Mouse (Mus musculus) limb, embryonic 14.5 days (tissue): Measurements from ENCODE around the gene Batf. TPM values are rescaled to one million over a fixed set of nuclear protein-coding genes. Genes with fewer than 3 reads are reported as not detected.

Source experiments
- ATAC-seq: fragments of 200-750 bp; cut with Nextera tagmentation; 2 replicates; pipeline ENCODE4 v1.8.0; 2017; ENCODE audit warnings: low read depth, moderate number of reproducible peaks, moderate TSS enrichment; ENCODE audit not compliant: low FRiP score
- DNase-seq: peaks from one replicate; pipeline ENCODE4 v3.0.0-alpha.2; 2015; ENCODE audit warnings: low spot score
- H3K27ac ChIP-seq: fragments of 300-500 bp; sonication (generic); replicated peaks from 2 replicates; pipeline ENCODE4 v1.5.1; 2014; ENCODE audit warnings: low read depth, mild to moderate bottlenecking, low read length, moderate library complexity, mixed read lengths
- H3K27me3 ChIP-seq: fragments of 300-500 bp; sonication (generic); 2 replicates; pipeline ENCODE4 v1.6.1; 2014; ENCODE audit warnings: low read length, mixed read lengths; ENCODE audit not compliant: control insufficient read depth, insufficient read depth
- H3K36me3 ChIP-seq: fragments of 300-500 bp; sonication (generic); 2 replicates; pipeline ENCODE4 v1.6.1; 2014; ENCODE audit warnings: mild to moderate bottlenecking, low read length, moderate library complexity, mixed read lengths; ENCODE audit not compliant: control insufficient read depth, insufficient read depth
- H3K4me1 ChIP-seq: fragments of 300-500 bp; sonication (generic); 2 replicates; pipeline ENCODE4 v1.6.1; 2014; ENCODE audit warnings: antibody characterized with exemption, low read length, mixed read lengths; ENCODE audit not compliant: control insufficient read depth, insufficient read depth
- H3K4me2 ChIP-seq: fragments of 300-500 bp; sonication (generic); replicated peaks from 2 replicates; pipeline ENCODE4 v1.6.1; 2014; ENCODE audit warnings: low read depth, mild to moderate bottlenecking, low read length, moderate library complexity; ENCODE audit not compliant: severe bottlenecking
- H3K4me3 ChIP-seq: fragments of 300-500 bp; sonication (generic); replicated peaks from 2 replicates; pipeline ENCODE4 v1.5.1; 2014; ENCODE audit warnings: low read length
- H3K9ac ChIP-seq: fragments of 300-500 bp; sonication (generic); 2 replicates; pipeline ENCODE4 v1.6.1; 2014; ENCODE audit warnings: mild to moderate bottlenecking, low read depth, low read length, moderate library complexity; ENCODE audit not compliant: severe bottlenecking
- H3K9me3 ChIP-seq: fragments of 300-500 bp; sonication (generic); 2 replicates; pipeline ENCODE4 v1.6.1; 2016; ENCODE audit warnings: low read length; ENCODE audit not compliant: control insufficient read depth
- POLR2A ChIP-seq: fragments of 200-500 bp; IDR thresholded peaks from 2 replicates; pipeline ENCODE4 v1.8.0; 2012; ENCODE audit warnings: inconsistent platforms, mild to moderate bottlenecking, moderate library complexity, borderline replicate concordance; ENCODE audit not compliant: insufficient read depth, insufficient read length; ENCODE audit errors: extremely low read depth
- WGBS: fragments of 180-500 bp; shearing (Covaris S2); extraction: QIAGEN DNeasy Blood & Tissue Kit; methylation state at CpG from one replicate; pipeline ENCODE4 v1.1.7; 2014; 5-methylcytosine and 5-hydroxymethylcytosine counted together
- microRNA-seq: library from miRNA; unstranded; fragments of <30 nt; microRNA quantifications from one replicate; pipeline ENCODE4, GENCODE M21; 2016
- polyA plus RNA-seq, 2 experiments: library from polyadenylated mRNA; depleted of rRNA in 1 of 2; stranded (reverse) in 1 of 2; unstranded in 1 of 2; fragments of >200 nt; fragmentation: Nextera tagmentation in 1 of 2; extraction: Ambion mirVana in 1 of 2; gene quantifications; 2 replicates each; pipeline versions ENCODE4 v1.2.1 to v1.2.3; 2012 to 2014

Gene Batf
- polyA plus RNA-seq, 2 experiments = 3.2 to 4.6 TPM

DNA sequence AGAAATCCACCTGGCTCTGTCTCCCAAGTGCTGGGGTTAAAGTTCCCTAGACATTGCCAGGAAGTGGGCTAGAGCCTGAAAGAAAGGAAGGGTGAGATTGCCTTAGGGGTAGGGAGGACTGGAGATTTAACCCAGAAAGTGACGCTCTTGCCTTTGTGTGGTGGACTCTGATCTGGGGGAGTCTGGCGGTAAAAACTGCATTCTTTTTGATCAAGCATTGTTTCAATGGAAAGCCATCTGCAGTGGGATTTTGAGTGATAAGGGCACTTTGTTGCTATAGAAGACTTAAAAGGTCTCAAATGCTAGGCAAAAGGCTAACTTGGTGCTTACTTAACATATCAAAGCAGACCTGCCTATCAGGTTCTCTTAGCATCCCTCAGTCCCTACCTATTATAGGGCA, 66.8 kb downstream of the Batf start:
- DNase-seq (no peak), ATAC-seq (no peak)
- H3K27ac ChIP-seq = no peak overlapping the region
- no peaks in the 10 kb centered on the region for H3K36me3 ChIP-seq
- TF ChIP-seq POLR2A = no peak
- H3K27me3 ChIP-seq = no peaks in the 10 kb centered on the region
- H3K9me3 ChIP-seq = no peaks in the 10 kb centered on the region
- H3K4me3 ChIP-seq = no peak overlapping the region
- 65% methylated on average over 2 of the region's 2 CpGs for WGBS
- no peaks in the 10 kb centered on the region for H3K4me1 ChIP-seq
- no peak overlapping the region for H3K9ac ChIP-seq
- no peak overlapping the region for H3K4me2 ChIP-seq

DNA sequence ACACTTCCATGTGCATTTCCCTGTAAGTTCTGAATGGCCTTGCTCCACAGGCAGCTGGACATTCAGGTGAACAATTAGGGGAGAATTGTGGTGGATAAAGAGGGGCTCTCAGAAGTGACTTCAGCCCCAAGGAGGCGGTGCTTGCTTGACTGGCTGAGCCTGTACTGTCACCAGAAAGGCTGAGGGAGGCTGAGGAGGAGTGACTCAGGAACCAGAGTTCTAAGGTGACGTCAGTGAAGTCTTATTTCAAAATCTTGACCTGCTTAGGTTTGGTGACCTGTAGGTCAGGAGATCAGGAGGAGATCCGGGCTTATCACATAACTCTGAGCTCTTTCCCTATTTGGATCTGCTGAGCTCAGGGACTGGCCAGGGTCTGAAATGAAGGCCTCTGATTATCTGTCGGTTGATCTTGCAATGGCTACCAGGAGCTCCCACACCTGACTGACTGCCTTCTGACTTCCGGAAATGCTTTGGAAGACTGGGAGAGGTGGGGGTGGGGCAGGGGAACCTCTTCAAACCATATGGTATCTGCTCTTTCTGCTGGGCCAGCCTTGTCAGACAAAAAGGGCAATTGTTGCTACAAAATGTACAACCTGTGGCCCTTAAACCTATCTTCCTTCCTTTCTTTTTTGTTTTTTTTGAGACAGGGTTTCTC, 68.3 kb downstream of the Batf start:
- Histone ChIP-seq H3K4me3 (no peak overlapping the region), H3K27me3 (no peaks in the 10 kb centered on the region), H3K9me3 (no peaks in the 10 kb centered on the region), H3K4me2 (no peak overlapping the region), H3K36me3 (no peaks in the 10 kb centered on the region), H3K4me1 (no peaks in the 10 kb centered on the region), H3K9ac (no peak overlapping the region), H3K27ac (no peak overlapping the region)
- 71% methylated on average over 5 of the region's 5 CpGs for WGBS
- ATAC-seq (no peak), DNase-seq (no peak)
- no peak for TF ChIP-seq POLR2A

DNA sequence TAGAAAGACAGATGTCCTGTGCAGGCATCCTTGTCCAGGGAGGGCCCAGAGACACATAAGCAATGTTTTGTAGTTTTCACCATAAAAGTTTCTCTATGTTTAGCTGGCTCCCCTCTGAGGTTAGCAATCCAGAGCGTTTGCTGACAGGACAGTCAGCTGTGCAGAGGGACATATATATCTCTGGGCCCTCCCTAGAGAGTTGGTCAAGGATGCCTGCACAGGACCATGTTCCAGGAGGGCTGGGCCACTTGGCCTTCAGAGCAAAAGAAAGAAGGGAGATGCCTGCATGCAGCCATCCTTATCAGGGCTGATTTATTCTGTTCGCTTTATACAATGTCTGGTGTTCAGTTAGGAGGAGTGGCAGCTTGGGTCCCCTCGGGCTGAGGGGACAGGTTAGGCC, 70.0 kb downstream of the Batf start:
- no peaks in the 10 kb centered on the region for H3K4me1 ChIP-seq
- no peaks in the 10 kb centered on the region for H3K27me3 ChIP-seq
- H3K4me3 ChIP-seq = no peak overlapping the region
- H3K9me3 ChIP-seq = no peaks in the 10 kb centered on the region
- ATAC-seq (no peak), DNase-seq (no peak)
- no peak overlapping the region for H3K4me2 ChIP-seq
- no peak overlapping the region for H3K27ac ChIP-seq
- H3K9ac ChIP-seq = no peak overlapping the region
- no peaks in the 10 kb centered on the region for H3K36me3 ChIP-seq
- no peak for TF ChIP-seq POLR2A
- WGBS = 73% methylated on average over 3 of the region's 3 CpGs

DNA sequence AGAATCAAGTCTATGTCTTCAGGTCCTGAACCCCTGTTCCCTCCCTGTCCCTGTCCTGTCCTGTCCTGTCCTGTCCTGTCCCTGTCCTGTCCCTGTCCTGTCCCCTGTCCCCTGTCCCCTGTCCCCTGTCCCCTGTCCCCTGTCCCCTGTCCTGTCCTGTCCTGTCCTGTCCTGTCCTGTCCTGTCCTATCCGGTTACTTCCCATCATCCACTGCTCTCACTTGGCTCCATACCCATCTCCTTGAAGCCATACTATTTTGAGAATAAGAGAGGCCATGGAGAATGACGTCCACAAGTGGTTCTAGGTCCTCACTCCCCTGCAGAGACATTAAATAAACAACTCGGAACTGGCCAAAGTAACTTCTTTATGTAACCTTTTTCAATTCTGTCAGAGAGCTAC, 70.6 kb downstream of the Batf start:
- 67% methylated on average over 3 of the region's 3 CpGs for WGBS
- H3K9ac ChIP-seq = no peak overlapping the region
- no peak for TF ChIP-seq POLR2A
- H3K36me3 ChIP-seq = no peaks in the 10 kb centered on the region
- no peaks in the 10 kb centered on the region for H3K4me1 ChIP-seq
- no peak overlapping the region for H3K4me2 ChIP-seq
- H3K27me3 ChIP-seq = no peaks in the 10 kb centered on the region
- no peak for DNase-seq
- no peak overlapping the region for H3K27ac ChIP-seq
- no peaks in the 10 kb centered on the region for H3K9me3 ChIP-seq
- ATAC-seq = no peak
- no peak overlapping the region for H3K4me3 ChIP-seq

Small RNA genes within 50 kb of the gene (microRNA-seq; reads per million reads assigned to microRNA genes)
- not detected for gene Gm47285

Other genes with a start within 250 kb of the Batf start
- gene Fos, start 212.8 kb upstream of the Batf start, polyA plus RNA-seq (2012; rRNA removed) = 13.6 and 19.7 TPM in 2 replicates
- gene Fos, start 212.8 kb upstream of the Batf start, polyA plus RNA-seq (2014; fragmentation: Nextera tagmentation; extraction: Ambion mirVana) = 17.1 and 19.3 TPM in 2 replicates
- gene Jdp2, start 87.6 kb upstream of the Batf start, polyA plus RNA-seq (2012; rRNA removed) = 37.7 and 43.9 TPM in 2 replicates
- 3.2 and 3.8 TPM in 2 replicates for gene Jdp2, start 87.6 kb upstream of the Batf start, polyA plus RNA-seq (2014; fragmentation: Nextera tagmentation; extraction: Ambion mirVana)
- 4.4 and 4.7 TPM in 2 replicates for gene Flvcr2, start 59.9 kb downstream of the Batf start, polyA plus RNA-seq (2012; rRNA removed)
- gene Flvcr2, start 59.9 kb downstream of the Batf start, polyA plus RNA-seq (2014; fragmentation: Nextera tagmentation; extraction: Ambion mirVana) = 1.9 and 2.8 TPM in 2 replicates
- gene Erg28, start 137.9 kb downstream of the Batf start, polyA plus RNA-seq (2012; rRNA removed) = 86.7 and 92.7 TPM in 2 replicates
- 110 and 120 TPM in 2 replicates for gene Erg28, start 137.9 kb downstream of the Batf start, polyA plus RNA-seq (2014; fragmentation: Nextera tagmentation; extraction: Ambion mirVana)
- 16.3 and 20.2 TPM in 2 replicates for gene Ttll5, start 138.0 kb downstream of the Batf start, polyA plus RNA-seq (2012; rRNA removed)
- gene Ttll5, start 138.0 kb downstream of the Batf start, polyA plus RNA-seq (2014; fragmentation: Nextera tagmentation; extraction: Ambion mirVana) = 13.9 and 14.6 TPM in 2 replicates